Mouse (Mus musculus) heart, postnatal 0 days (tissue): ENCODE results near the gene Cdk5r1.

ENCODE experiments used
- CTCF ChIP-seq: IDR thresholded peaks from 2 replicates; pipeline ENCODE4 v1.5.1; 2016; ENCODE audit warnings: antibody characterized with exemption, control low read depth, low read depth
- EP300 ChIP-seq: IDR thresholded peaks from 2 replicates; pipeline ENCODE4 v1.6.1; 2016; ENCODE audit warnings: antibody characterized with exemption, low read depth

DNA sequence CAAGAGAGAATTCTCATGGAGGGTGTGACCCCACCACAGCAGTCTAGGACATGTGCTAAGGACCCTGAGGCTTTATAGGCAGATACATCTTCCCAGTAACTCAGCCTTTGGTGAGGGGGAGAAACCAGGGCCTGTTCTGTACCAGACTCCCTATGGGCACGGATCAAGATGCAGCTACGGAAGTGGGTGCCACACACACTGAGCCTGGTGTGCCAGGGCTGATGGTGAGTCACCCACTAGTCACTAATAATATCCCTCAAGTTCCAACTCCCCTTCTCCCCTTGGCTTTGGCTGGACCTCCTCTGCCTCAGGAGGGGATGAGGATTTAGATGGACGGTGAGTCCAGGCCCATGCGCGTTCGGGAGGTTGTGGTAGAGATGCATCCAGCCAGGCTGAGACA is 19.1 kb downstream of the Cdk5r1 start:
- TF ChIP-seq CTCF = no peak
- no peak for TF ChIP-seq EP300
